Mouse (Mus musculus) gastrocnemius, postnatal 36 days (tissue): ENCODE measurements around the gene Fhod1. TPM values are rescaled to one million over a fixed set of nuclear protein-coding genes. Genes with fewer than 3 reads are reported as not detected.

Source experiments
- microRNA-seq, 2 experiments: library from miRNA; unstranded; fragments of <30 nt; microRNA quantifications; one replicate each; pipeline ENCODE4 v1.2.0; 2021
- total RNA-seq, 2 experiments: library from RNA; stranded (reverse); gene quantifications; 2 replicates each; pipeline ENCODE4 v1.2.3; 2021

The Fhod1 gene
- total RNA-seq, 2 experiments from 2014 or later, result 22.0 to 32.0 TPM

Small RNA genes lying within 50 kb of the gene (microRNA-seq; reads per million reads assigned to microRNA genes)
- gene Gm27320 (0 reads per million in 2 experiments), gene Mir328 (552 to 945 reads per million in 2 experiments)

Other genes starting within 250 kb of the Fhod1 start
- gene Ces4a, start 216.2 kb downstream of the Fhod1 start, total RNA-seq, result not detected
- gene Cbfb, start 177.3 kb downstream of the Fhod1 start, total RNA-seq, result 10 to 100 TPM; 45.0 to 53.4 TPM
- gene D230025D16Rik, start 122.8 kb downstream of the Fhod1 start, total RNA-seq, result 10 to 100 TPM; 19.6 to 22.1 TPM
- 1 to 10 TPM; 2.0 to 2.2 TPM for gene B3gnt9, start 92.8 kb downstream of the Fhod1 start, total RNA-seq
- 1 to 10 TPM; 2.8 to 3.7 TPM for gene Tradd, start 83.3 kb downstream of the Fhod1 start, total RNA-seq
- gene Fbxl8, start 83.3 kb downstream of the Fhod1 start, total RNA-seq, result 1 to 10 TPM in 1 of 2 experiments, under 1 TPM in 1; 0.87 to 1.3 TPM
- gene Hsf4, start 78.2 kb downstream of the Fhod1 start, total RNA-seq, result 1 to 10 TPM; 4.6 to 5.6 TPM
- gene Nol3, start 71.8 kb downstream of the Fhod1 start, total RNA-seq, result 10 to 100 TPM; 23.9 to 26.0 TPM
- under 1 TPM; 0.35 to 0.82 TPM for gene 4931428F04Rik, start 58.1 kb downstream of the Fhod1 start, total RNA-seq
- 1 to 10 TPM; 1.5 to 2.6 TPM for gene Exoc3l, start 51.9 kb downstream of the Fhod1 start, total RNA-seq
- gene E2f4, start 50.3 kb downstream of the Fhod1 start, total RNA-seq, result 10 to 100 TPM; 21.1 to 25.2 TPM
- gene Elmo3, start 42.4 kb downstream of the Fhod1 start, total RNA-seq, result under 1 TPM; 0.66 to 0.94 TPM
- 1 to 10 TPM in 1 of 2 experiments, under 1 TPM in 1; 0.99 to 1.1 TPM for gene Lrrc29, start 21.7 kb downstream of the Fhod1 start, total RNA-seq
- 10 to 100 TPM; 18.5 to 20.1 TPM for gene Tmem208, start 21.6 kb downstream of the Fhod1 start, total RNA-seq
- under 1 TPM; 0.59 to 0.91 TPM for gene Slc9a5, start 890 bp upstream of the Fhod1 start, total RNA-seq
- under 1 TPM in 1 of 2 experiments, not detected in 1; 0.07 TPM for gene Plekhg4, start 25.3 kb upstream of the Fhod1 start, total RNA-seq
- not detected for gene Kctd19, start 65.5 kb upstream of the Fhod1 start, total RNA-seq
- gene Lrrc36, start 65.6 kb upstream of the Fhod1 start, total RNA-seq, result under 1 TPM; 0.54 to 0.71 TPM
- gene Tppp3, start 123.6 kb upstream of the Fhod1 start, total RNA-seq, result 10 to 100 TPM; 54.1 to 54.9 TPM
- gene Zdhhc1, start 148.9 kb upstream of the Fhod1 start, total RNA-seq, result 1 to 10 TPM; 8.1 to 8.3 TPM
- gene Hsd11b2, start 170.8 kb upstream of the Fhod1 start, total RNA-seq, result under 1 TPM in 1 of 2 experiments, not detected in 1; 0.22 TPM
- gene Atp6v0d1, start 218.1 kb upstream of the Fhod1 start, total RNA-seq, result 10 to 100 TPM; 37.3 to 40.9 TPM